Mouse (Mus musculus) ES-E14 (cell line): ENCODE measurements at regions not wholly inside any gene's neighbourhood (a gene's known extent, or its start where the extent isn't known, plus 50 kb on each side); places are given as distances from the start of the nearest gene placed in this dataset.
"Not testable (repeated sequence)": the region's sequence is repeated elsewhere in the genome, so short reads cannot be mapped to it uniquely, and the experiment has no call there.

ENCODE experiments used
- DNase-seq: peaks from one replicate; pipeline ENCODE4 v3.0.0-alpha.2; 2013; ENCODE audit warnings: low read depth, low spot score
- H3K27ac ChIP-seq: 2 replicates; pipeline ENCODE4 v1.5.1; 2012; ENCODE audit warnings: low read depth, mild to moderate bottlenecking, low read length, moderate library complexity, mixed read lengths; ENCODE audit not compliant: poor library complexity, insufficient read depth, severe bottlenecking
- H3K36me3 ChIP-seq: 2 replicates; pipeline ENCODE4 v1.6.1; 2012; ENCODE audit warnings: mild to moderate bottlenecking, low read length, moderate library complexity, mixed read lengths; ENCODE audit not compliant: control insufficient read depth, poor library complexity, insufficient read depth, severe bottlenecking
- H3K4me1 ChIP-seq, 2 experiments: fragments of 150-350 bp in 1 of 2; sonication (generic) in 1 of 2; 2 replicates each; pipeline ENCODE4 v1.6.1; 2012; ENCODE audit warnings: low read length in 2 of 2, mild to moderate bottlenecking in 1 of 2, mixed read lengths in 1 of 2; ENCODE audit not compliant: control insufficient read depth in 2 of 2, insufficient read depth in 2 of 2, poor library complexity in 1 of 2
- H3K4me3 ChIP-seq, 2 experiments: fragments of 150-350 bp in 1 of 2; sonication (generic) in 1 of 2; 2 replicates each; pipeline ENCODE4 v1.5.1; 2012; ENCODE audit warnings: low read length in 2 of 2, low read depth in 1 of 2, mild to moderate bottlenecking in 1 of 2, mixed read lengths in 1 of 2; ENCODE audit not compliant: insufficient read depth in 1 of 2, poor library complexity in 1 of 2, severe bottlenecking in 1 of 2
- H3K9ac ChIP-seq: 2 replicates; pipeline ENCODE4 v1.6.1; 2012; ENCODE audit warnings: low read depth, mild to moderate bottlenecking, low read length, mixed read lengths; ENCODE audit not compliant: poor library complexity, insufficient read depth, severe bottlenecking
- H3K9me3 ChIP-seq: fragments of 150-350 bp; sonication (generic); 2 replicates; pipeline ENCODE4 v1.6.1; 2012; ENCODE audit warnings: low read depth, mild to moderate bottlenecking, low read length; ENCODE audit not compliant: control insufficient read depth, insufficient read depth
- CHD2 ChIP-seq: IDR thresholded peaks from 2 replicates; pipeline ENCODE4 v1.6.1; 2014; ENCODE audit warnings: mild to moderate bottlenecking, low read depth, low read length, inconsistent platforms
- HCFC1 ChIP-seq: IDR thresholded peaks from 2 replicates; pipeline ENCODE4 v1.6.1; 2012; ENCODE audit warnings: low read length, inconsistent platforms, borderline replicate concordance; ENCODE audit not compliant: insufficient read depth
- MAFK ChIP-seq: IDR thresholded peaks from 2 replicates; pipeline ENCODE4 v1.6.1; 2014; ENCODE audit warnings: mild to moderate bottlenecking, low read depth, low read length, inconsistent platforms; ENCODE audit not compliant: insufficient read depth
- ZC3H11A ChIP-seq: IDR thresholded peaks from 2 replicates; pipeline ENCODE4 v1.6.1; 2012; ENCODE audit warnings: low read depth, mild to moderate bottlenecking, inconsistent platforms, low read length, borderline replicate concordance
- ZNF384 ChIP-seq: IDR thresholded peaks from 2 replicates; pipeline ENCODE4 v1.6.1; 2012; ENCODE audit warnings: low read depth, low read length, inconsistent platforms
- in situ Hi-C, 2 experiments: fragments of 600-800 bp; cut with MboI; formaldehyde crosslinking; loops; one replicate each; pipeline ENCODE4 v1.15.1; 2025; ENCODE audit warnings: low sequenced_read_pairs in 2 of 2, inconsistent platforms in 1 of 2; ENCODE audit not compliant: unreplicated experiment in 2 of 2

DNA sequence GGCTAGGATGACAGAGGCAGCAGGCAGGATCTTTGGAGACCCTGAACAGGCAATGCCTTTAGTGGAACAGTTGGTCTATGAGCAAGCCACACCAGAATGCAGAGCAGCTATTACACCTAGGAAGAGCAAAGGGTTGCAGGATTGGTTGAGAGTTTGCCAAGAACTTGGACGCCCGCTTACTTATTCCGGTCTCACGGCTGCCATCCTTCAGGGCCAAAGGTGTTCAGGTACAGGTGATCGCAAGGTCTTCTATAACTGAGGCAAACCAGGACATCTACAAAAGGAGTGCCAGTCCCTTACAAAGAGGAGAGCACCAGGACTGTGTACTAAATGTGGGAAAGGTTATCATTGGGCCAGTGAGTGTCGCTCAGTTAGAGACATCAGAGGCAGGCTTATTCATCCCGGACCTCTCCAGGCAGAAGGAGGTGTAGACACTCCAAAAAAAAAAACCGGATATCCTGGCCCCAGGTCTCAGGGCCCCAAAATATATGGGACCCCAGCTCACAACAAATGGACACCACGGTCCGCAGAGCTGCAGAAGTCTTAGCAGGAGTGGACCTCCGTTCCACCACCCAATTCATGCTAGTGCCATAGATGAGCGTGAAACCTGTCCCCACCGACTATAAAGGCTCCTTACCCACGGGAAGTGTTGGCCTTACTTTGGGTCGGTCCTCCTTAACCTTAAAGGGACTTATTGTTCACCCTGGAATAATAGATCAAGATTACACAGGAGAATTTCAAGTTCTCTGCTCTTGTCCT lies 77.4 kb downstream of the Prl2c2 start:
- no peak for DNase-seq
- H3K4me1 ChIP-seq: no peaks in the 10 kb centered on the region
- H3K36me3 ChIP-seq: no peaks in the 10 kb centered on the region
- H3K9me3 ChIP-seq: peaks cover 64% of the 10 kb centered on the region
- no peak overlapping the region for H3K9ac ChIP-seq
- H3K27ac ChIP-seq: no peak overlapping the region
- TF ChIP-seq ZC3H11A (no peak), MAFK (no peak), HCFC1 (no peak), ZNF384 (no peak), CHD2 (no peak)
- H3K4me3 ChIP-seq: no peak overlapping the region
- in situ Hi-C loops: no loop called here

DNA sequence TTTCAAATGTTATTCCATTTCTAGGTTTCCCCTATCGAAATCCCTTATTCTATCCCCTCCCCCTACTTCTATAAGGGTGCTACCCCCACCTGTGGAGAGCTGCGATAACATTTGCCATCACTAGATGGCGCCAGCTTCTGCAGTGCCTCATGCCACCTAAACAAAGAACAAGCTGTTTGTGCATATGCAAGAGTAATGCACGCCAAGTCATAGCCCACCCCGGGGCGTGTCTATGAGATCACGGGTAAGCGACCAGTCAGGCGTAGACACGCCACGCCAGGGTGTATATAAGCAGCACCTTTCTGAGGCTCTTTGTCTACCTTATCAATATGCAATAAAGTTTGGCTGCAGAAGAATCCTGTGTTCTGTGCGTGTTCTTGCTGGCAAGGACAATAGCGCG lies 79.6 kb downstream of the Prl2c2 start:
- peaks cover 53% of the 10 kb centered on the region for H3K9me3 ChIP-seq
- H3K4me1 ChIP-seq: no peaks in the 10 kb centered on the region
- no peak overlapping the region for H3K9ac ChIP-seq
- no peaks in the 10 kb centered on the region for H3K36me3 ChIP-seq
- DNase-seq: peak; percentile 48
- TF ChIP-seq HCFC1 (no peak), ZC3H11A (0 out of 2 replicates have a peak, but pooled peaks have one; percentile 8), ZNF384 (no peak)
- no peak overlapping the region for H3K4me3 ChIP-seq
- in situ Hi-C loops: no loop called here
- no peak overlapping the region; the same call in 1 of the 2 replicates for H3K27ac ChIP-seq

DNA sequence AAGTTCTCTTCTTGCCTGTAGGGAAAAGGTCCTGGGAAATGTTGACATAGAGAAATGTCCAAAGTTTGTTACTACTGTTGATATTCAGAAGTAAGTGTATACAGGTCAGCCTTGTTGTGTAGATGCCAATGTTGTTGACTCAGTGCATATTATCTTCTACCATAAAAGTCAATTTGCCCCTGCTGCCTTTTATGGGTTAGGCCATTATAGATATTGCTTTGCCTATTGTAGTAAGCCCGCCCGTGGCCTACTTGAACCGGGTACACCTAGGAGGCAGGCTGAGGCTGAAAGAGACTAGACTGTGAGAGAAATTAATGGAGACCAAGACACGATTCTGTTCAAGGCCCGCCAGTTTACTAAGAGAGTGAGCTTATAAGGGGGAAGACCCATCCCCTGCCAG lies 92.3 kb downstream of the Prl2c2 start:
- DNase-seq: no peak
- H3K9ac ChIP-seq: no peak overlapping the region
- H3K4me3 ChIP-seq: no peak overlapping the region
- H3K9me3 ChIP-seq: peaks cover 9% of the 10 kb centered on the region; the same call in 1 of the 2 replicates
- TF ChIP-seq MAFK: no peak
- no peak for TF ChIP-seq ZNF384
- no peak for TF ChIP-seq ZC3H11A
- no peak for TF ChIP-seq HCFC1
- TF ChIP-seq CHD2: no peak
- peaks cover 0 to 2% of the 10 kb centered on the region in 2 experiments; a peak in 1 of 4 replicates for H3K4me1 ChIP-seq
- in situ Hi-C loops: no loop called here
- no peaks in the 10 kb centered on the region for H3K36me3 ChIP-seq
- no peak overlapping the region for H3K27ac ChIP-seq

DNA sequence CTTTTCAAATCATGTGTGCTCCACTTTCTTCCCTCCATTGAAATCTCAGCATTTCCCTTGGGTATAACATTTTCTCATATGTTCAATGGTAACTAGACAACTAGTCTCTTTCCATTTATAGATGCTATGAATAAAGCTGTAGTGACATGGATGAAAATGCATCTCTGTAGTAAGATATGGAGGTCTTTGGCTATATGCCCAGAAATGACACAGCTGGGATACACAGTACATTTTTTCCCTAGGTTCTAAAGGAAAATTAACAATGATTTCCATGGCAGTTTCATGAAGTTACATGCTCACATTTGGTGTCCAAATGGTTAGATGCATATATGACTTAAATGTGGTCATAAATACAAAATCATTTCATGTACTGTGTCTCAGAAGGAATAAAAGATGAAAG lies 99.0 kb downstream of the Prl2c2 start:
- Histone ChIP-seq H3K4me3 (no peak overlapping the region), H3K36me3 (no peaks in the 10 kb centered on the region), H3K4me1 (no peaks in the 10 kb centered on the region), H3K9ac (no peak overlapping the region), H3K9me3 (peaks cover 3% of the 10 kb centered on the region), H3K27ac (no peak overlapping the region)
- no peak for DNase-seq
- in situ Hi-C loops: no loop called here
- TF ChIP-seq ZC3H11A (no peak), CHD2 (no peak), HCFC1 (no peak), MAFK (no peak), ZNF384 (no peak)

DNA sequence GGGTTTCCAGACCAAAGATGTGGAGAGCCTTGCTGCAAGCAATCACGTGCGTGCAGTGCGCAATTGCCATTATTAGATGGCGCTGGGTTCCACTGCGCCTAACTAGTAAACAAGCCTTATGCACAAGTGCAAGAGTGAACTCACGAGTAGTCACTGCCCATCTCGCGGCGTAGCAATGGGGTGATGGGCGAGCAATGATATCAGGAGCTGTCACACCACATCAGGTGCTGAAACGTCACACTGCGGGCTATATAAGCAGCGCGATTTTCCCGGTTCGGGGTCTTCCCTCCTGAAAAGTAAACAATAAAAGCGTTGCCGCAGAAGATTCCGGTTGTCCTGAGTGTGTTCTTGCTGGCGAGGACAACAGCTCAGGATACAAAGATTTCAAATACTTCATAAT lies 89.8 kb upstream of the Prl2c3 start:
- H3K36me3 ChIP-seq, H3K27ac ChIP-seq, H3K9ac ChIP-seq, H3K4me3 ChIP-seq, in situ Hi-C loops, H3K4me1 ChIP-seq, H3K9me3 ChIP-seq: not testable (repeated sequence)
- peak; percentile 40 for DNase-seq

DNA sequence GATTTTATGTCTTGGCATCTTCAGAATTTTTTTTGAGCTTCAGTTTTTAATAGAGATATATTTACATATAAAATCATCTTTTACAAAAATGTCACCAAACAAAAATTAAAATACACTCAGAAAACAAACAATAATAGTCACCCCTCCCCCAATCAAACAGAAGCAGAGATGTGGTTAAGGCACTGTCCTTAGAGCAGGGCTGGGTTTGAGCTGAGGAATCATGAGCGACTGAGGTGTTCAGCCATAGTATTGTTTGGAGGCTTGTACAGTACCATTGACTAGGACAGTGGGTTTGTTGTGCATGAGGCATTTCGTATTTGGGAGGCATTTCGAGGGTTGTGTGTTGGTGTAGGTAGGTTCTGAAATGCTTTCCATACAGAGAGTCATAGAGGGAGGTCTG lies 79.6 kb upstream of the Prl2c3 start:
- H3K4me1 ChIP-seq, H3K4me3 ChIP-seq, H3K9ac ChIP-seq, H3K9me3 ChIP-seq, H3K27ac ChIP-seq, H3K36me3 ChIP-seq, in situ Hi-C loops, DNase-seq: not testable (repeated sequence)

GRCm38 (mm10) chr13:12864946-12865345 lies 65.1 kb upstream of the Prl2c3 start:
- H3K9ac ChIP-seq, H3K36me3 ChIP-seq, in situ Hi-C loops, DNase-seq, H3K4me1 ChIP-seq, H3K4me3 ChIP-seq, H3K27ac ChIP-seq: not testable (repeated sequence)
- peaks cover 22% of the 10 kb centered on the region for H3K9me3 ChIP-seq
